ENCODE assay signal across 8 mouse cellular contexts in genomic region chr3:157215937-157216719, GRCm38 (mm10).
DNase-seq lines count a peak whose midpoint lies in the region; ATAC-seq and TF ChIP-seq lines count a peak whose summit lies in the region.
"Had no signal": no experiment of that assay in that cellular context is flagged by ENCODE, and none has a peak within 500 bp of the region (broad histone marks: within the 10 kb centered on the region; RNA-seq: fewer than 3 reads in every experiment).

No protein-coding gene starts in this region.

- peak; percentile 66 for TF ChIP-seq CTCF in hindbrain, postnatal 0 days (IDR thresholded peaks at IDR 0.05; ENCODE audit: low read depth)
- no peak for TF ChIP-seq CTCF in gastrocnemius, adult 2 months (IDR thresholded peaks at IDR 0.05)

- H3K4me1 ChIP-seq in kidney, embryonic 15.5 days = no peaks in the 10 kb centered on the region; the same call in 1 of the 2 replicates
- H3K4me1 ChIP-seq in embryonic facial prominence, embryonic 11.5 days (ENCODE audit: control insufficient read depth, insufficient read depth, low read length) = no peaks in the 10 kb centered on the region
- no peaks in the 10 kb centered on the region; the same call in 1 of the 2 replicates for H3K4me1 ChIP-seq in hindbrain, postnatal 0 days (ENCODE audit: insufficient read depth, low read length)
- no peaks in the 10 kb centered on the region for H3K4me1 ChIP-seq in liver, embryonic 11.5 days (replicated peaks; ENCODE audit: control insufficient read depth, insufficient read depth, low read length)

- no peaks in the 10 kb centered on the region for H3K36me3 ChIP-seq in kidney, embryonic 15.5 days
- H3K36me3 ChIP-seq in embryonic facial prominence, embryonic 11.5 days (replicated peaks; ENCODE audit: control insufficient read depth, insufficient read depth, low read depth, low read length) = no peaks in the 10 kb centered on the region
- no peaks in the 10 kb centered on the region for H3K36me3 ChIP-seq in hindbrain, postnatal 0 days (ENCODE audit: insufficient read depth, low read length)
- H3K36me3 ChIP-seq in liver, embryonic 11.5 days (ENCODE audit: control insufficient read depth, insufficient read depth, low read length) = no peaks in the 10 kb centered on the region

- H3K9me3 ChIP-seq in kidney, embryonic 15.5 days (replicated peaks) = no peaks in the 10 kb centered on the region
- no peaks in the 10 kb centered on the region for H3K9me3 ChIP-seq in embryonic facial prominence, embryonic 11.5 days (replicated peaks; ENCODE audit: control insufficient read depth, low read length)
- no peaks in the 10 kb centered on the region for H3K9me3 ChIP-seq in hindbrain, postnatal 0 days (ENCODE audit: low read length)
- no peaks in the 10 kb centered on the region for H3K9me3 ChIP-seq in liver, embryonic 11.5 days (ENCODE audit: control insufficient read depth, low read length)

- no peak for DNase-seq in kidney, adult 18-20 months
- peak; percentile 53 for DNase-seq in Muller cell, postnatal 12 days (ENCODE audit: inconsistent ontology term)
- peak; percentile 21 for DNase-seq in embryonic facial prominence, embryonic 11.5 days (ENCODE audit: low spot score)
- peak; percentile 71 for DNase-seq in hindbrain, postnatal 0 days (ENCODE audit: low spot score)
- DNase-seq in liver, embryonic 11.5 days (ENCODE audit: low spot score) = no peak
- DNase-seq in gastrocnemius, adult 2 months = no peak
- DNase-seq: cerebellum, adult 9-10 months had no signal

- ATAC-seq in kidney, embryonic 15.5 days (replicated peaks; ENCODE audit: low FRiP score) = 0 out of 2 replicates have a peak, but pooled peaks have one; percentile 22
- no peak for ATAC-seq in embryonic facial prominence, embryonic 11.5 days (replicated peaks; ENCODE audit: insufficient number of reproducible peaks, low FRiP score, low TSS enrichment, low read depth)
- peak; percentile 70 for ATAC-seq in hindbrain, postnatal 0 days
- ATAC-seq in liver, embryonic 11.5 days (replicated peaks; ENCODE audit: low FRiP score) = no peak

- H3K27me3 ChIP-seq in kidney, embryonic 15.5 days = no peaks in the 10 kb centered on the region
- H3K27me3 ChIP-seq in embryonic facial prominence, embryonic 11.5 days (ENCODE audit: control insufficient read depth, insufficient read depth, low read length) = no peaks in the 10 kb centered on the region
- no peaks in the 10 kb centered on the region for H3K27me3 ChIP-seq in hindbrain, postnatal 0 days (ENCODE audit: insufficient read depth, low read length)
- H3K27me3 ChIP-seq in liver, embryonic 11.5 days (replicated peaks; ENCODE audit: control insufficient read depth, insufficient read depth, low read length) = no peaks in the 10 kb centered on the region

- H3K27ac ChIP-seq in kidney, embryonic 15.5 days = peak overlapping the region; percentile 18; the same call in 1 of the 2 replicates
- H3K27ac ChIP-seq in embryonic facial prominence, embryonic 11.5 days (replicated peaks; ENCODE audit: low read depth, low read length) = no peak overlapping the region
- H3K27ac ChIP-seq in hindbrain, postnatal 0 days = no peak overlapping the region
- H3K27ac ChIP-seq in liver, embryonic 11.5 days (ENCODE audit: low read depth, low read length) = no peak overlapping the region
- H3K27ac ChIP-seq in gastrocnemius, adult 2 months = no peak overlapping the region

- H3K9ac ChIP-seq in kidney, embryonic 15.5 days = no peak overlapping the region
- H3K9ac ChIP-seq in embryonic facial prominence, embryonic 11.5 days (replicated peaks; ENCODE audit: low read length) = no peak overlapping the region
- no peak overlapping the region for H3K9ac ChIP-seq in hindbrain, postnatal 0 days (replicated peaks; ENCODE audit: low read length)
- no peak overlapping the region for H3K9ac ChIP-seq in liver, embryonic 11.5 days (ENCODE audit: low read depth, low read length)

- no peak overlapping the region for H3K4me3 ChIP-seq in kidney, embryonic 15.5 days (replicated peaks)
- H3K4me3 ChIP-seq in embryonic facial prominence, embryonic 11.5 days (ENCODE audit: low read depth, low read length) = no peak overlapping the region
- no peak overlapping the region for H3K4me3 ChIP-seq in hindbrain, postnatal 0 days (ENCODE audit: low read length)
- no peak overlapping the region for H3K4me3 ChIP-seq in liver, embryonic 11.5 days (ENCODE audit: low read depth, low read length)
- H3K4me3 ChIP-seq in gastrocnemius, adult 2 months = no peak overlapping the region

- no peak overlapping the region for H3K4me2 ChIP-seq in kidney, embryonic 15.5 days
- no peak overlapping the region for H3K4me2 ChIP-seq in embryonic facial prominence, embryonic 11.5 days (ENCODE audit: low read depth, low read length)
- H3K4me2 ChIP-seq in hindbrain, postnatal 0 days (ENCODE audit: low read depth, low read length) = no peak overlapping the region
- H3K4me2 ChIP-seq in liver, embryonic 11.5 days = no peak overlapping the region

- intact Hi-C loops in gastrocnemius, adult 2 months (cut with DNase I) = no loop called here

- WGBS in kidney, embryonic 15.5 days = 52% methylated on average over 5 of the region's 5 CpGs
- 69% methylated on average over 5 of the region's 5 CpGs for WGBS in embryonic facial prominence, embryonic 11.5 days
- 44% methylated on average over 5 of the region's 5 CpGs for WGBS in hindbrain, postnatal 0 days
- WGBS in liver, embryonic 11.5 days = 72% methylated on average over 5 of the region's 5 CpGs

Comparison
In these comparisons a context has a peak if more than half of its experiments do, and no peak if none do; other contexts are left out.
1. ATAC-seq: peak in kidney, embryonic 15.5 days (single experiment) and hindbrain, postnatal 0 days (single experiment); none in embryonic facial prominence, embryonic 11.5 days (single experiment) and liver, embryonic 11.5 days (single experiment).
2. DNase-seq: peak in Muller cell, postnatal 12 days (single experiment), embryonic facial prominence, embryonic 11.5 days (single experiment) and hindbrain, postnatal 0 days (single experiment); none in kidney, adult 18-20 months (single experiment), liver, embryonic 11.5 days (single experiment) and gastrocnemius, adult 2 months (single experiment).